Mouse (Mus musculus) MN1 (cell line): Measurements from ENCODE around the gene Usp4.
A peak's percentile ranks its signal among the peaks of the same experiment; 100 is the strongest.

ENCODE experiments used
- DNase-seq: peaks from one replicate; pipeline ENCODE4 v3.0.0-alpha.2; 2016; ENCODE audit warnings: low spot score

Usp4 gene

DNA sequence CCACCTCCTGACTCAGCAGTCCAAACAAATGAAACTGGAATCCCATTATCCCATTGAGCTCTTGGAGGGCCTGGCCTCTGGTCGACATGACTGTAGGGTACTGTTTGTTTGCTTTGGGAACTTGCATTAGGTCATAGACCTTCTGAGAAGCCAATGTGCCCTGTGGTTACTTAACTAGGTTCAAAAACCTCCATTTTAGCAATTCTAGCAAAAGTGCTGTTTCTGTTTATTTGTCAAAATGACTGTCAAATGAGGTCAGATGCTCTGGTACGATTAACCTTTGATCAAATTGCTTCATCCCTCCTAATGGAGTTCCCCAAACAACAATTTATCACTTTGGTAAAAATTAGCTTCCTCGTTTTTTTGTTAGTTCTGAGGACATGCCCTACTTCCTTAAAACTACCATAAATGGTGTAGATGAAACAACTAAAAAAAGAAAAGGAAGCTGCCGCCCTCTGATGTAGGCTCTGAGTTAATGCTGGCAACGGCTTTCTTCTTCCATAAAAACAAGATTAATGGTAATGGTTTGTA is 5.3 kb upstream of the Usp4 start:
- peak; percentile 30 for DNase-seq

- no peak for DNase-seq
These were observed 4.3 kb upstream of the Usp4 start for GRCm38 (mm10) chr9:108343331-108343730.

- DNase-seq: no peak
These were observed 3.8 kb upstream of the Usp4 start for GRCm38 (mm10) chr9:108343835-108344234.

DNA sequence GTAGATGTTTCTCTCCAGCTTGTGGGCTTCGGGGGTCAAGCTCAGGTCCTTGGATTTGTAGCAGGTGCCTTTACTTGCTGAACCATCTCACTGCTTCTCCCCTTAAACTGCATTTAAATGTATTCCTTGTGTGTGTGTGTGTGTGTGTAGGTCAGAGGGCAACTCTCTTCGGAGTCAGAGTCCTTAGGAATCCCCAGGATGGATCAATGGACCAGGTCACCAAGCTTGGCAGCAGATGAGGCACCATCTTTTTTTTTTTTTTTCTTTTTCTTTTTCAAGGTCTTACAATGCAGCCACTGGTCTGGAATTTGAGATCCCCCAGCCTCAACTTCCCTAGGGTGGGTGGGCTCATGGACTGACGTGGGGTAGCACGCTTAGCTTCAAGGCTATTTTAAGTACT is 3.2 kb upstream of the Usp4 start:
- no peak for DNase-seq

GRCm38 (mm10) chr9:108347024-108347423 is 629 bp upstream of the Usp4 start:
- no peak for DNase-seq

DNA sequence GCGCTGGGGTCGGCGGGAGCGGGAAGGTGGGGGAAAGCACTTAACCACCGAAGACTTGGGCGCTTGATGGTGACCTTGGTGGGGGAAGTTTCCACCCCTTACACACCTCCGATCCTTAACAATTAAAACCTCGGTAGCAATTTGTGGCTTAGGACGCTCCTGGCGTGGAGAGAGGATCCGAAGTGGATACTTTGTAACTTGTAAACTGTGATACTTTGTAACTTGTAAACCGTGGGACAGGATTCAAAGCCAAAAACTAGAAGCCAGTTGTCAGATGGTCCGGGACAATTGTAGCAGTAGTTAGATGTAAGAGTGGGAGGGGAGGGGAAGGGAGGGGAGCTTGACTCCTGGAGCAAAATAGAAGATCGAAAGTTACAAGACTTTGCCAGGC is 632 bp downstream of the Usp4 start:
- DNase-seq: peak; percentile 18

GRCm38 (mm10) chr9:108349727-108350126 is 2.1 kb downstream of the Usp4 start:
- no peak for DNase-seq

GRCm38 (mm10) chr9:108378234-108378633 is 30.6 kb downstream of the Usp4 start:
- DNase-seq: no peak

GRCm38 (mm10) chr9:108378736-108379135 is 31.1 kb downstream of the Usp4 start:
- DNase-seq: no peak

GRCm38 (mm10) chr9:108379294-108379693 is 31.6 kb downstream of the Usp4 start:
- DNase-seq: no peak

- no peak for DNase-seq
These were observed 33.7 kb downstream of the Usp4 start for GRCm38 (mm10) chr9:108381382-108381781.

- peak; percentile 16 for DNase-seq
These were observed 37.4 kb downstream of the Usp4 start for GRCm38 (mm10) chr9:108385006-108385405.

DNA sequence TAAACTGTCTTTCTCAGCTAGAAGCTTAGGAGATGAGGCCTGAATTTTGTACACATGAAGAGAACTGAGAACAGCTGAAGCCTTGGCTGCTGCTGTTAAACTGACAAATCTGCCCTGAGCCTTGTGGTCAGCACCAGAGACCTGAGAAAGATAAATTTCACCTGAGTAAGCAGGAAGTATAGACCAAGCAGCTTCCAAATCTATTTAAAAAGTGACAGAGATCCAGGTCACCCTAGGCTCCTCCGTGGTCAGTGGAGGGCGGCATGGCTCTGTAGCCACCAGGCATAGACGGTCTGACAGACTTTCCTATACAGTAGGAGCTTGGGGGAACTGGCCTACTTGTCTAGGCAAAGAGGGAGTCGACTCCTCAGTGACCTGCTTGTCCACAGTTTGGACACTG is 39.2 kb downstream of the Usp4 start:
- no peak for DNase-seq

- no peak for DNase-seq
These were observed 40.9 kb downstream of the Usp4 start for GRCm38 (mm10) chr9:108388601-108389000.

DNA sequence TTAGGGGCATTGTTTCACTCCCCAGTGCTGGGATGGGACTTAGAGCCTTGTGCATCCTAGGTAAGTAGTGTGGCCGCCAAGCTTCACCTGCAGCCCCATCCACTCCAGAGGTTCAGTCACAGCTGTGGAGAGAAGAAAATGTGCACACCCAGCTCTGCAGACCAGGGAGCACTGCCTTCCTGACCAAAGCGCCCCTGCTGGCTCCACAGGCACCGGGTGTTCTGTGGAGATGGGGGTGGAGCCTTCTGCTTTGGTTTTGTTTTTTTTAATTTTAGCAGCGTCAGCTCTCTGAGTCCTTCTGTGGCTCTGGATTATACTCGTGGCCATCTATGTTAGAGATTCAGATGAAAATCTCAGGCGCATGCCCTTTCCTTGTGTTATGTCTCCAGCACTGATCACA is 41.6 kb downstream of the Usp4 start:
- no peak for DNase-seq

DNA sequence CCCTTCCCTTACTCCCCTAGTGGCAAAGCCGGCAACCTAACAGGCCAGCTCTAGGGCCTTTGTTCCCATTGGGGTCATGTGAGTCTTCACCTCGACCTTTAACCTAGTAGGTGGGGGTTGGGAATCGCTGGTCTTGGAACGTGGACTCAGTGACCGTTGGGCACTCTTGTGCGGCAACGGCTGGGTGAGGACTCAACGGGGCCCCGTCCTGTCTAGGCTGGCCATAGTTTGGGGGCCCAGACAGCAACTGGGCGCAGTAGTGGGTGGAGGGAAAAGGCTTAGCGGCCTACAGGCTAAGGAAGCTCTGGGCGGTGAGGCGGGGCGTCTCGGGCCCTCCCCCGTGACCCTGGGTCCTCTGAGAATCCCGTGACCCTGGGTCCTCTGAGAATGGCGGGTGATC is 45.0 kb downstream of the Usp4 start, which contains the start of gene 1700102P08Rik:
Gene 1700102P08Rik (plus strand): TSS at position 130 of the 400 bp plus-strand sequence.
- DNase-seq: no peak

DNA sequence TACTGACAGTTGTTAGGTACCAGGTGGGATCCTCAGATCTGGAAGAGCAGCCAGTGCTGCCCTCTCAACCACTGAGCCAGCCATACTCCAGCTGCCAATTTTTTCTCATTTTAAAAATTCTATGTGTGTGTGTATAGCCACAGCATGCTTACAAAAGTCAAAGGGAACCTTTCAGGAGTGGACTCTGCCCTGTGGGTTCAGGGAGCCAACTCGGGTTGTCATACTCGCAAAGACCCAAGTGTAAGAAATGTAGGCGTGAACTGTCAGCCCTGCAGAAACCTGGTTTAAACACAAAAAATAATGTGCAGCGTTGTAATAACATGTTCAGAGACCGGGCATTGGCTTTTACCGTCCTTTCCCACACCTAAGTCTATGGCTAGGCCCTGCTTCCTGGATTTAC is 46.5 kb downstream of the Usp4 start:
- no peak for DNase-seq

DNA sequence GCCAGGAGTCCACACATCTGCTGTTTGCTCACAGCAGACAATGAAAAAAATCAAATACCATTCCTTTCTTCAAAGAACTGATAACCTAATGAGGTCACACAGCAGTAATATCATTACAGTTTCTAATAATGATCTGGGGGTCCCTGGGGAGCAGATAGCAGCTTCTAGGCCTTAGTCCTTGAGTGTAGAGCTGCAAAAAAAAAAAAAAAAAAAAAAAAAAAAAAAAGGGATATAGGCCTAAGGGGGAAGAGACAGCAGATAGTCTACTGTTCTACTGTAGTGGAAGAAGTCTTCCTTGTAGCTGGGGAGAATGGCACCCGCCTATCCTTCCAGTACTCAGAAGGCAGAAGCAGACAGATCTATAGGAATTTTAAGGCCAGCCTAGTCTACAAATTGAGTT is 47.8 kb downstream of the Usp4 start:
- no peak for DNase-seq

DNA sequence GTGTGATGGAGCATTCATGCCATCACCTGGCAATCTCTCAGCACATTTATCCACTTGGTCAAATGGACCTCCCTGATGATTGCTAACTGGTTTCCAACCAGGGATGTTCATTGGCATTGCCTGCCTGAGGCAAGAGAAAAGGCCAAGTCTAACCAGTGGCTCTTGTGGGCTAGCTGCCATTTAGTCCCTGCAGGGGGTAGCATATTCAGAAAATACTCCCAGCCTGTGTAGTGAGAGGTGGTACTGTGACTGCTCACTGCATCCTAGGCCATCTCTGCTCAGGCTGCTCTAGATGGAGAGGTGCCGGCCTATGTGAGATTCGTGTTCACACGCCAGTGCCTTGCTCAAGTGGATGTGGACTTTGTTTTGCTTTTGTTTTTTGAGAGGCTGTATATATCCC is 50.7 kb downstream of the Usp4 start:
- DNase-seq: no peak

- DNase-seq: no peak
These were observed 53.7 kb downstream of the Usp4 start for GRCm38 (mm10) chr9:108401186-108401960.

- no peak for DNase-seq
These were observed 55.4 kb downstream of the Usp4 start for GRCm38 (mm10) chr9:108403081-108403480.

DNA sequence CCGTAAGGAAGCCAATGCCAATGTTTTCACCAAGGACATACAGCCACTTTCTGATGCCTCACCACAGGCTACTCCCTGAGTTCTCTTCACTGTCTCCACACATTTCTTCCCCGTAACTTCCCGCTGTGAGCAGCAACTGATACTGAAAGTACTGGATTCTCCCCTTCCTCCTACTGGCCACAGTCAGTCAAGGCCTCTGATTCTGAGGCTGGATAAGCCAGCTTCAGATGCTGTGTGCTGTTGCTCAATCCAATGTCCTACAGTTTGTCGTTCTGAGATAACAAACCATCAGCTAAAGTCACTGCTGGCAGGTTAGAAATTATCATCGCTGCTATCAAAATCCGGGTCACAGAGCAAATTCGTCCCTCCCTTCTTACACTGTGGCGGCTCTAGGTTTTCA is 56.8 kb downstream of the Usp4 start:
- no peak for DNase-seq

DNA sequence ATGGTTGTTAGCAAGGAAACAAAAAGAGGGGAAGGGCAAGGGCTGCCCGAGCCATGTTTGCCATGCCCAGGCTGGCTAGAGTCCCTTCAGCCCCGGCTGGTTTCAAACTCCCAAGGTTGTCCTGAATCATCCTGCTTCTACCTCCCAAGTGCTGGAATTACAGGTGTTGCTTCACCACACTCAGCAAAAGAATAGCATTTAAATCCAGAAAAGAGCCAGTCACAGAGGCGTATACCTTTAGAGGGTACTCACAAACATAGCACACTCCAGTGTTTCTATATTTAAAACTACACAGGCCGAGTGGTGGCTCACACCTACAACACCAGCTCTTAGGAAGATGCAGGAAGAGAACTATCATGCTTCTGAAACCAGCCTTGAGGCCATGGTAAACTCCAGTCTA is 61.9 kb downstream of the Usp4 start:
- no peak for DNase-seq

GRCm38 (mm10) chr9:108411381-108411942 is 63.8 kb downstream of the Usp4 start:
- no peak for DNase-seq
